Mouse (Mus musculus): ENCODE data around the gene Ubiad1.

GRCm38 (mm10) chr4:148429121-148429520, 15.4 kb downstream of the Ubiad1 start:
- TF ChIP-seq CTCF (IDR thresholded peaks at IDR 0.05; ENCODE audit: borderline replicate concordance, insufficient read depth, low read length) (no peak), POLR2A (IDR thresholded peaks at IDR 0.05; ENCODE audit: low read depth, low read length) (no peak)

Data from embryonic fibroblast, embryonic 13.5 days (primary cell).